Mouse (Mus musculus) E14TG2a.4 (cell line): ENCODE measurements around the gene Manba.
"Not testable (repeated sequence)": the region's sequence is repeated elsewhere in the genome, so short reads cannot be mapped to it uniquely, and the experiment has no call there.

ENCODE experiments used
- CTCF ChIP-seq: conservative IDR thresholded peaks from 2 replicates; pipeline ENCODE4 v1.5.1; 2014; ENCODE audit warnings: low read length
- NANOG ChIP-seq: IDR thresholded peaks from 2 replicates; pipeline ENCODE4 v1.6.1; 2014; ENCODE audit warnings: borderline replicate concordance, low read length, mixed read lengths

DNA sequence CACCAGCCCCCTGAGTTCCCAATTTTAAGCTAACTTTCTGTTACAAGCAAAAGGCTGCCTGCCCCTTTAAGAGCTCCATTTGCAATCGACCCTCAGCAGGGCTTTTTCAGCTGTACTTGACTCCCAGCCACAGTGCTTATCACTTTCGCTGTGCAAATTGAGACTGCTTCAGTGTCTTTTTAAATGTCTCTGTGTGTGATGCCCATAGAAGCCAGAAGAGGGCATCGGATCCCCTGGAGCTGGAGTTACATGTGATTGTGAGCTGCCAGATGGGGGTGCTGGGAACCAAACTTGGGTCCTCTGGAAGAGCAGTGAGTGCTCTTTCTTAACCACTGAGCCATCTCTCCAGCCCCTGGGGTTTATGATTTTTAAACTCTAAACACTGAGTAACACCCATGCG is 12.5 kb downstream of the Manba start:
- TF ChIP-seq CTCF, NANOG: not testable (repeated sequence)
